Mouse (Mus musculus): Measurements from ENCODE around the gene Smarca4. TPM values are rescaled to one million over a fixed set of nuclear protein-coding genes. Genes with fewer than 3 reads are reported as not detected.

The Smarca4 gene
- polyA plus RNA-seq (2015; fragmentation: Illumina TruSeq; extraction: RNeasy Lipid Tissue Mini Kit (QIAGEN cat#74804); ENCODE audit: insufficient read depth, low replicate concordance): 29.3 TPM

DNA sequence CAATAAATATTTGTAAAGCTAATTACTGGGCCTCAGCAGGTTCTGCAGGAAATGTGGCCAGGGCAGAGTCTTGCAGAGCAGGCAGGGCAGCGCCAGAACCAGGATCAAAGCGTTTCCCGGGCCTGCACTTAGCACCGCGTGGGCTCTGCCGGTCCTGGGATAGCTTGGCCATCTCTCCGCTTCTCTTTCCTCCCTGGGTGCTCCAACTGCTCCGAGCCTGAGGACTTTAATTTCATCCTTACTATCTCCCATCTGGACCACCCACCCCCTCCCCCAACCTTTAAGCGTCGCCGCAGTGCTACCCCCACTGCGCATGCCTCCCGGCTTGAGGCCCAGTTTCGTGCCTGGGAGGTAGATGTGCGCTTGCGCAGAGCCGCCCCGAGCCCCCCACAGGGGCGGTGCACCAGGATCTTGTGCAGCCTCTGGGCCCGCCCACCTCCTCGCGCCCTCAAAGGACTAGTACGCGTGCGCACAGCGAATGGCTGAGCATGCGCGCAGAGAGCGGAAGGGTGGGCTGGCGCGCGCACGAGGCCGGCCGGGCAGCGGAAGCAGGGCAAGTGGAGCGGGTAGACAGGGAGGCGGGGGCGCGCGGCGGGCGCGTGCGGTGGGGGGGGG, at the start of gene Smarca4:
Gene Smarca4 (plus strand): TSS at position 553 of the 615 bp plus-strand sequence.

DNA sequence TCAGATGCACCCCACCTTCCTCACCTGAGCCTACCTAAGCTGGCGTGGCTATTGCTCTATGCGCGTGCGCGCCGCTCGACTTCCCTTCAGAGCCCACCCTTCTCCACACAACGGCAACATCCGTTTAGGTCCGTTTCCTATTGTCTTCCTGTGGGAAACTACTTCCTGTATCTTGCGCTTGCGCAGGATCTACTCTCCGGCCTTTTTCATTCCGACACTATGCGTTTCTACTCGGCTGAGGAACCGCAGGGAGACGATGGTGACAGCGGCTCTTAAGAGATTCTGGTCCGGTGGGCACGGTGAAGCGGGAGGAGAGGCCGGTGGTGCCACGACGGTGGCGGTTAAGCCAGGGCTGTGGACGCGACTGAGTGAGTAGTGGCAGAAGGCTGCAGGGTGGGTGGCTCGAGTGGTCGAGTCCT, 23.3 kb upstream of the Smarca4 start, which contains the start of the genes Timm29 and Yipf2:
Gene Timm29 (plus strand): TSS at position 20 of the 419 bp plus-strand sequence.
Gene Yipf2 (minus strand): TSS at position 126 of the 419 bp plus-strand sequence.

DNA sequence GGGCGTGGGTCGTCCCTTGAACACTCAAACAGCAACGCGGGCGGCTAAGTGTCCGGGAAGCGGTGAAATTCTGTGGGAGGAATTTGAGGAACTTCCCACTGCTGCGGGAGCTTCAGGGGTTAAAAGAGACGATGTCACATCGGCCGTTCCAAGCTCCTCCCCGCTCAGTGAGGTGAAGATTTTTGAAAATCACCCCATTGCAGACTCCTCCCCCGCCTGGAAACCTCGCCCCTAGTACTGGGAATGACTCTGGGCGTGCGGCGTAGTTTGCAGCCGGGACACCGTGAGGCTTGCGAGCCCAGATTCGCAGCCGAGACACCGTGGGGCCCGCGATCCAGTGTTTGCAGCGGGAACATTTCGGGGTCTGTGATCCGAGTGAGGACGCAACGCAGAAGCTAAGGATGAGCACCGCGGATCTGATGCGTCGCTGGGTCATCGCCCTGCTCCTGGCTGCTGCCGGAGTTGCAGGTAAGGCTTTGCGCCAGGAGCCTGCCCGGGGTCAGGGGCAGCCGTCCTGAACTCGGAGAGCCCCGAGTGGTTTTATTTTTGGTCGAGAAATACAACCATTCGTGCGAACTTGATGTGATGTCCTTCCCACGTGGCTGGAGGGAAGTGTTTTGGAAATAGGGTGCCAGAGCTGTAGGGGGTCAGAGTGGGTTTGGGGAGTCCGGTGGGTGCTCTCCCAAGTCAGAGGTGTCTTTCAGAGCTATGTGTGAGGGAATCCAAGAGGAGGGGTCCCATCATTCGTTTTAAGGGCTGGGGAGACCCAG, 107.6 kb downstream of the Smarca4 start, which contains the start of gene Ldlr:
Gene Ldlr (plus strand): TSS at position 107 of the 770 bp plus-strand sequence.

Other genes with a start within 250 kb of the Smarca4 start
- gene Ilf3, start 248.3 kb upstream of the Smarca4 start, polyA plus RNA-seq (2015; fragmentation: Illumina TruSeq; extraction: RNeasy Lipid Tissue Mini Kit (QIAGEN cat#74804); ENCODE audit: insufficient read depth, low replicate concordance): 61.6 TPM
- gene Qtrt1, start 204.3 kb upstream of the Smarca4 start, polyA plus RNA-seq (2015; fragmentation: Illumina TruSeq; extraction: RNeasy Lipid Tissue Mini Kit (QIAGEN cat#74804); ENCODE audit: insufficient read depth, low replicate concordance): 11.4 TPM
- gene Dnm2, start 191.3 kb upstream of the Smarca4 start, polyA plus RNA-seq (2015; fragmentation: Illumina TruSeq; extraction: RNeasy Lipid Tissue Mini Kit (QIAGEN cat#74804); ENCODE audit: insufficient read depth, low replicate concordance): 78.1 TPM
- 4.4 TPM for gene Tmed1, start 105.9 kb upstream of the Smarca4 start, polyA plus RNA-seq (2015; fragmentation: Illumina TruSeq; extraction: RNeasy Lipid Tissue Mini Kit (QIAGEN cat#74804); ENCODE audit: insufficient read depth, low replicate concordance)
- 147 TPM for gene AB124611, start 90.0 kb upstream of the Smarca4 start, polyA plus RNA-seq (2015; fragmentation: Illumina TruSeq; extraction: RNeasy Lipid Tissue Mini Kit (QIAGEN cat#74804); ENCODE audit: insufficient read depth, low replicate concordance)
- gene Carm1, start 69.3 kb upstream of the Smarca4 start, polyA plus RNA-seq (2015; fragmentation: Illumina TruSeq; extraction: RNeasy Lipid Tissue Mini Kit (QIAGEN cat#74804); ENCODE audit: insufficient read depth, low replicate concordance): 22.7 TPM
- 34.5 TPM for gene Timm29, start 23.4 kb upstream of the Smarca4 start, polyA plus RNA-seq (2015; fragmentation: Illumina TruSeq; extraction: RNeasy Lipid Tissue Mini Kit (QIAGEN cat#74804); ENCODE audit: insufficient read depth, low replicate concordance)
- gene Yipf2, start 23.3 kb upstream of the Smarca4 start, polyA plus RNA-seq (2015; fragmentation: Illumina TruSeq; extraction: RNeasy Lipid Tissue Mini Kit (QIAGEN cat#74804); ENCODE audit: insufficient read depth, low replicate concordance): 13.1 TPM
- 17.3 TPM for gene Ldlr, start 107.3 kb downstream of the Smarca4 start, polyA plus RNA-seq (2015; fragmentation: Illumina TruSeq; extraction: RNeasy Lipid Tissue Mini Kit (QIAGEN cat#74804); ENCODE audit: insufficient read depth, low replicate concordance)
- gene Spc24, start 144.1 kb downstream of the Smarca4 start, polyA plus RNA-seq (2015; fragmentation: Illumina TruSeq; extraction: RNeasy Lipid Tissue Mini Kit (QIAGEN cat#74804); ENCODE audit: insufficient read depth, low replicate concordance): 6.4 TPM
- 9.1 TPM for gene Kank2, start 182.6 kb downstream of the Smarca4 start, polyA plus RNA-seq (2015; fragmentation: Illumina TruSeq; extraction: RNeasy Lipid Tissue Mini Kit (QIAGEN cat#74804); ENCODE audit: insufficient read depth, low replicate concordance)
- gene Angptl8, start 219.3 kb downstream of the Smarca4 start, polyA plus RNA-seq (2015; fragmentation: Illumina TruSeq; extraction: RNeasy Lipid Tissue Mini Kit (QIAGEN cat#74804); ENCODE audit: insufficient read depth, low replicate concordance): not detected
- 14.7 TPM for gene Dock6, start 236.5 kb downstream of the Smarca4 start, polyA plus RNA-seq (2015; fragmentation: Illumina TruSeq; extraction: RNeasy Lipid Tissue Mini Kit (QIAGEN cat#74804); ENCODE audit: insufficient read depth, low replicate concordance)